ENCODE assay signal across 19 mouse cellular contexts in genomic region chr6:17755902-17756301, GRCm38 (mm10).
DNase-seq lines count a peak whose midpoint lies in the region; ATAC-seq lines count a peak whose summit lies in the region.
"Had no signal": no experiment of that assay in that cellular context is flagged by ENCODE, and none has a peak within 500 bp of the region (broad histone marks: within the 10 kb centered on the region; RNA-seq: fewer than 3 reads in every experiment).

No protein-coding gene starts in this region.

- DNase-seq in heart, postnatal 4 days = no peak
- DNase-seq in lung, postnatal 4 days = no peak
- no peak for DNase-seq in liver, embryonic 13.5 days
- DNase-seq in frontal cortex, postnatal 36 days (ENCODE audit: low spot score in 2 of 2) = no peak
- DNase-seq in layer of hippocampus, adult 8-10 months (ENCODE audit: low spot score in 2 of 2) = no peak
- DNase-seq: cerebellum, adult 2 months; cerebellum, postnatal 36 days; gastrocnemius, postnatal 10 days; kidney, adult 18-20 months; kidney, postnatal 10 days; left cerebral cortex, postnatal 4 days; lung, postnatal 14 days; right cerebral cortex, postnatal 4 days; thymus, adult 2 months had no signal

- no peaks in the 10 kb centered on the region for H3K27me3 ChIP-seq in heart, embryonic 14.5 days (ENCODE audit: control insufficient read depth, insufficient read depth, low read length)
- H3K27me3 ChIP-seq in lung, embryonic 16.5 days (ENCODE audit: control insufficient read depth, insufficient read depth, low read depth, low read length) = no peaks in the 10 kb centered on the region
- no peaks in the 10 kb centered on the region for H3K27me3 ChIP-seq in liver, embryonic 13.5 days
- H3K27me3 ChIP-seq: forebrain, embryonic 12.5 days had no signal

- H3K9ac ChIP-seq in heart, embryonic 14.5 days (ENCODE audit: low read length) = no peak overlapping the region
- no peak overlapping the region for H3K9ac ChIP-seq in lung, embryonic 16.5 days (ENCODE audit: low read length)
- no peak overlapping the region for H3K9ac ChIP-seq in liver, embryonic 13.5 days
- H3K9ac ChIP-seq: forebrain, embryonic 12.5 days had no signal

- no peaks in the 10 kb centered on the region for H3K36me3 ChIP-seq in heart, embryonic 14.5 days (ENCODE audit: control insufficient read depth, insufficient read depth, low read length)
- no peaks in the 10 kb centered on the region for H3K36me3 ChIP-seq in lung, embryonic 16.5 days (ENCODE audit: control insufficient read depth, insufficient read depth, low read length)
- H3K36me3 ChIP-seq in liver, embryonic 13.5 days = no peaks in the 10 kb centered on the region
- H3K36me3 ChIP-seq: forebrain, embryonic 12.5 days had no signal

- H3K4me1 ChIP-seq in heart, embryonic 14.5 days (ENCODE audit: control insufficient read depth in 2 of 2, insufficient read depth in 2 of 2, low read length in 2 of 2) = peaks cover 9 to 38% of the 10 kb centered on the region in 2 experiments
- H3K4me1 ChIP-seq in lung, embryonic 16.5 days (replicated peaks; ENCODE audit: control insufficient read depth, insufficient read depth, low read length) = peaks cover 5% of the 10 kb centered on the region
- peaks cover 17% of the 10 kb centered on the region for H3K4me1 ChIP-seq in liver, embryonic 13.5 days (replicated peaks)

- no peak for ATAC-seq in heart, embryonic 14.5 days (ENCODE audit: insufficient number of reproducible peaks, insufficient read depth, low FRiP score, low read depth)
- 0 out of 2 replicates have a peak, but pooled peaks have one; percentile 7 for ATAC-seq in lung, embryonic 16.5 days (ENCODE audit: low read depth)
- peak; percentile 56 for ATAC-seq in liver, embryonic 13.5 days (ENCODE audit: low read depth)
- ATAC-seq: hindbrain, embryonic 16.5 days had no signal

- H3K4me3 ChIP-seq in heart, embryonic 14.5 days (ENCODE audit: control insufficient read depth in 1 of 2, insufficient read depth in 1 of 2, low read depth in 1 of 2, low read length in 2 of 2) = no peak overlapping the region
- no peak overlapping the region for H3K4me3 ChIP-seq in lung, embryonic 16.5 days (ENCODE audit: low read length)
- no peak overlapping the region for H3K4me3 ChIP-seq in liver, embryonic 13.5 days (replicated peaks)
- H3K4me3 ChIP-seq: forebrain, embryonic 12.5 days had no signal

- no peaks in the 10 kb centered on the region for H3K9me3 ChIP-seq in heart, embryonic 14.5 days (ENCODE audit: control insufficient read depth, low read length)
- no peaks in the 10 kb centered on the region for H3K9me3 ChIP-seq in lung, embryonic 16.5 days (ENCODE audit: control insufficient read depth, low read length)
- no peaks in the 10 kb centered on the region for H3K9me3 ChIP-seq in liver, embryonic 13.5 days (replicated peaks)
- H3K9me3 ChIP-seq: forebrain, embryonic 12.5 days had no signal

- 42% methylated on average over 6 of the region's 6 CpGs for WGBS in heart, embryonic 14.5 days
- 67% methylated on average over 6 of the region's 6 CpGs for WGBS in lung, embryonic 16.5 days
- WGBS in liver, embryonic 13.5 days (ENCODE audit: insufficient replicate concordance) = 44% methylated on average over 6 of the region's 6 CpGs

- H3K4me2 ChIP-seq in heart, embryonic 14.5 days (ENCODE audit: low read length) = peak overlapping the region; percentile 41
- H3K4me2 ChIP-seq in lung, embryonic 16.5 days (ENCODE audit: low read depth, low read length) = no peak overlapping the region
- H3K4me2 ChIP-seq in liver, embryonic 13.5 days = no peak overlapping the region
- H3K4me2 ChIP-seq: forebrain, embryonic 12.5 days; midbrain, embryonic 11.5 days had no signal

- peak overlapping the region; percentile 46 to 70; a peak in 3 of 4 replicates for H3K27ac ChIP-seq in heart, embryonic 14.5 days (replicated peaks in 1 of 2; ENCODE audit: control insufficient read depth in 1 of 2, insufficient read depth in 1 of 2, low read depth in 2 of 2, low read length in 2 of 2)
- H3K27ac ChIP-seq in lung, embryonic 16.5 days (ENCODE audit: low read length) = no peak overlapping the region; the same call in 1 of the 2 replicates
- H3K27ac ChIP-seq in liver, embryonic 13.5 days = no peak overlapping the region
- H3K27ac ChIP-seq: forebrain, embryonic 12.5 days had no signal

Comparison
In these comparisons a context has a peak if more than half of its experiments do, and no peak if none do; other contexts are left out.
1. H3K27ac ChIP-seq: peak in heart, embryonic 14.5 days (2 of 2); none in lung, embryonic 16.5 days (single experiment) and liver, embryonic 13.5 days (single experiment).